Mouse (Mus musculus): ENCODE results near the gene Ppp6r3. TPM values are rescaled to one million over a fixed set of nuclear protein-coding genes. Genes with fewer than 3 reads are reported as not detected.
A peak's percentile ranks its signal among the peaks of the same experiment; 100 is the strongest.

The Ppp6r3 gene
- total and polyA plus RNA-seq, 2 experiments from 2014 or later, result 31.0 to 97.8 TPM

DNA sequence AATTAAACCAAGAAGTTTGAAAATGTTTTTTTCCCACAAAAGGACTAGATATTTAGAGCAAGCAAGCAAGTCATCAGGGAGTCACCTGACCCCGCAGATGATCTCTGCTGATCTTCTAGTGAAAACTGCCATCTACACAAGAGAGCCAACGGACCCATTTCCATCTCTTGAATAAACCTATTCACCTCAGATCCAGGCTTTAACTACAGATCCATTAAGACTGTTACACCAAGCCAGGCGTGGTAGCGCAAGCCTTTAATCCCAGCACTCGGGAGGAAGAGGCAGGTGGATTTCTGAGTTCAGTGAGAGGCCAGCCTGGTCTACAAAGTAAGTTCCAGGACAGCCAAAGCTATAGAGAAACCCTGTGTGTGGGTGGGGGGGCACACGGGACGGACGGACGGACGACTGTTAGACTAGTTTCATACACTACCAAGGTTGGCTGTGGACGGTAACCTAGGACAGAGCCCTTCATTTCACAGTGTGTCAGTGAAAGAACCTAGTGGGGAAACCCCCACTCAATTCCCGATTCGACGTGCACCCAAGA is 42.8 kb downstream of the Ppp6r3 start:
- Histone ChIP-seq H3K4me3 (ENCODE audit: low read length) (no peak overlapping the region), H3K9me3 (ENCODE audit: low read length) (no peaks in the 10 kb centered on the region), H3K36me3 (ENCODE audit: insufficient read depth, low read length) (no peaks in the 10 kb centered on the region), H3K9ac (replicated peaks; ENCODE audit: low read length) (no peak overlapping the region), H3K27ac (no peak overlapping the region), H3K27me3 (ENCODE audit: insufficient read depth, low read length) (no peaks in the 10 kb centered on the region), H3K4me2 (ENCODE audit: low read depth, low read length) (no peak overlapping the region), H3K4me1 (ENCODE audit: insufficient read depth, low read length) (no peaks in the 10 kb centered on the region)
- TF ChIP-seq CTCF (IDR thresholded peaks at IDR 0.05; ENCODE audit: low read depth), result no peak
- ATAC-seq, result no peak
- DNase-seq (ENCODE audit: low spot score), result no peak
- 96% methylated on average over 14 of the region's 14 CpGs for WGBS

DNA sequence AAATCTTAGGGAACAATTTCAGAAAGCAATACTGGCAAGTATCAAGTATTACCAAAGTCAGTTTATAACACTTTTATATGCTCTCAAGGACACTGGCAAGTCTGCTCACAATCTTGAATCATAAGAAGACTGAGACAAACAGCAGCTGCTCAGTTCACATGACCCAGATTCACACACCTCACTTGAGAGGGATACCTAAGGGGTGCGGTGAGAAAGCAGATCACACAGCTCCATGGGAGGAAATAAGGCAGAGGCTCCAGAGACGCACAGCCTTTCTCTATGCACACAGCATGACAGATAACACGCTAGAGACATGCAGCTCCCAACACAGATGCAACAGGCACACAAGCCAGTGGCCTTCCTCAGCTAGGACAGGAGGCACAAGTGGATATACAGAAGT is 45.8 kb downstream of the Ppp6r3 start:
- Histone ChIP-seq H3K9ac (replicated peaks; ENCODE audit: low read length) (no peak overlapping the region), H3K27ac (no peak overlapping the region), H3K9me3 (ENCODE audit: low read length) (no peaks in the 10 kb centered on the region), H3K4me1 (ENCODE audit: insufficient read depth, low read length) (no peaks in the 10 kb centered on the region), H3K36me3 (ENCODE audit: insufficient read depth, low read length) (peaks cover 9% of the 10 kb centered on the region; the same call in 1 of the 2 replicates), H3K27me3 (ENCODE audit: insufficient read depth, low read length) (no peaks in the 10 kb centered on the region), H3K4me2 (ENCODE audit: low read depth, low read length) (no peak overlapping the region), H3K4me3 (ENCODE audit: low read length) (no peak overlapping the region)
- 80% methylated on average over 3 of the region's 3 CpGs for WGBS
- no peak for ATAC-seq
- no peak for DNase-seq (ENCODE audit: low spot score)
- no peak for TF ChIP-seq CTCF (IDR thresholded peaks at IDR 0.05; ENCODE audit: low read depth)

DNA sequence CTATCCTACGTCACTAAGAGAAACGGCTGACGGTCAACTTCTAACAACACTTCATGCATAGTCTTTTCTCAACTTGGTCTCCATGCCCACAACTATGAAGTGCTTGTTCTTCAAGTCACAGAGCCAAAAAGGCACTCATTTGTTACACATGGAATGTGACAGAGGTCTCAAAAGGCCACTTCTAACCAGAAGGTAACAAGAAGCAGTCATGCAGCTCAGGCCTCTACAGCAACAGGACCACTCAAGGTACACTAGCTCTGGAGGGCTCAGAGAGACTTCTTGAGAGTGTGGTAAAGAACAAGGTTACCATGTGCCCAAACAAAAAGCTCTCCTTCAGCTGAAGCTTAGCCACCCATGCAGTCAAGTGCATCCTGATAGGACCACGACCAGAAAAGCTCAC is 46.9 kb downstream of the Ppp6r3 start:
- no peak overlapping the region for H3K27ac ChIP-seq
- H3K27me3 ChIP-seq (ENCODE audit: insufficient read depth, low read length), result no peaks in the 10 kb centered on the region
- ATAC-seq (no peak), DNase-seq (ENCODE audit: low spot score) (no peak)
- TF ChIP-seq CTCF (IDR thresholded peaks at IDR 0.05; ENCODE audit: low read depth), result no peak
- WGBS, result 80% methylated on average over 4 of the region's 4 CpGs
- H3K4me1 ChIP-seq (ENCODE audit: insufficient read depth, low read length), result no peaks in the 10 kb centered on the region
- H3K9me3 ChIP-seq (ENCODE audit: low read length), result no peaks in the 10 kb centered on the region
- no peak overlapping the region for H3K9ac ChIP-seq (replicated peaks; ENCODE audit: low read length)
- peaks cover 14% of the 10 kb centered on the region; the same call in 1 of the 2 replicates for H3K36me3 ChIP-seq (ENCODE audit: insufficient read depth, low read length)
- H3K4me2 ChIP-seq (ENCODE audit: low read depth, low read length), result no peak overlapping the region
- no peak overlapping the region for H3K4me3 ChIP-seq (ENCODE audit: low read length)

DNA sequence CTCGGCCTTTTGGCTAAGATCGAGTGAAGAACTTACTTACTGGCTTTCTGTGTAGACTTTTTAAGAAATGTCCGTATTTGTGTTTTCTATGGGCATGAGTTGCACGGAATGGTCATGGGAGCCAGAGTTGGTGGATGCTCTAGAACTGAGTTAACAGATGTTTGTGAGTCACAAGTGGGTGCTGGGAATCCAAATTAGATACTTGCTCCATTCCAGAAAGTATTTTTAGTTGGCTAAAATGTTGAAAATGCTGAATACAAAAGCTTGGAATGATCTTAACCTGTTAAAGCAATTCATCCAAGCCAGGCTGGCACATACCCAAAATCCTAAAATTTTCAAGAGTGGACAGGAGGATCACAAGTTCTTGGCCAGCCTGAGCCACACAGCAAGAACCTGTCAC is 48.0 kb downstream of the Ppp6r3 start:
- Histone ChIP-seq H3K36me3 (ENCODE audit: insufficient read depth, low read length) (peaks cover 14% of the 10 kb centered on the region; the same call in 1 of the 2 replicates), H3K4me1 (ENCODE audit: insufficient read depth, low read length) (no peaks in the 10 kb centered on the region), H3K4me3 (ENCODE audit: low read length) (no peak overlapping the region), H3K27ac (no peak overlapping the region), H3K4me2 (ENCODE audit: low read depth, low read length) (no peak overlapping the region), H3K27me3 (ENCODE audit: insufficient read depth, low read length) (no peaks in the 10 kb centered on the region), H3K9ac (replicated peaks; ENCODE audit: low read length) (no peak overlapping the region), H3K9me3 (ENCODE audit: low read length) (no peaks in the 10 kb centered on the region)
- no peak for TF ChIP-seq CTCF (IDR thresholded peaks at IDR 0.05; ENCODE audit: low read depth)
- DNase-seq (ENCODE audit: low spot score) (no peak), ATAC-seq (no peak)
- 97% methylated on average over 4 of the region's 4 CpGs for WGBS

DNA sequence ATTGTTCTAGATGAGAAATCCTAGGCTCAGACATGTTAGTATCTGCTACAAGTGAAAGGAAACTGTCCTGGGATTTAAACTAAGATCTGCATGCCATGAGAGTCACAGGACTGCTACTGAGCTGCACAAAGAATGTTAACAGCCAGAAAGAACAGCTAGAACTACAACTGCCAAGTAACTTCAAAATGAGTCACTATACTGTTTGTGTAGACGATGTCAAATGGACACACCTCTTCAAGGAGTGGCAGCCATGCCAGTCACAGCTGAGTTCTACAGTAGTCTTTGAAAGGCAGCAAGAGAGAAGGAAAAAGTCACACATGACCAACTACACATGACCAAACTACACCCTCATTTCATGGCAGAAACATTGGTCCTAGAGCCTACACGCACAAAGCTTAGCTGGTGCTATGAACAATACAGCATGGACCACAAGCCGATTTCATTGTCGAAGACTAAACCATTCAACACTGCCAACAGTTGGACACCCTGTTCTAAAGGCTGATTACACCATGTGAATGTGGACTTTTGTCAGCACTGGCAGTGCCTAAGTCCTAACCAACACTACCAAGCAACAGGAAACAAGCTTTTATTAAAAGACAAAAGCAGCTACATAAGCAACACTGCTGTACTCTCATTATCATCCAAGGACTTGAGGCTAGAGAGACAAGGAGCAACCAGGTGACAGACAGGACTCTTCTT is 55.9 kb downstream of the Ppp6r3 start:
- no peak overlapping the region for H3K4me2 ChIP-seq (ENCODE audit: low read depth, low read length)
- no peak overlapping the region for H3K27ac ChIP-seq
- peaks cover 11% of the 10 kb centered on the region; the same call in 1 of the 2 replicates for H3K36me3 ChIP-seq (ENCODE audit: insufficient read depth, low read length)
- no peak overlapping the region for H3K9ac ChIP-seq (replicated peaks; ENCODE audit: low read length)
- WGBS, result 76% methylated on average over 4 of the region's 4 CpGs
- DNase-seq (ENCODE audit: low spot score) (no peak), ATAC-seq (0 out of 2 replicates have a peak, but pooled peaks have one; percentile 38)
- H3K4me1 ChIP-seq (ENCODE audit: insufficient read depth, low read length), result no peaks in the 10 kb centered on the region
- TF ChIP-seq CTCF (IDR thresholded peaks at IDR 0.05; ENCODE audit: low read depth), result no peak
- no peak overlapping the region for H3K4me3 ChIP-seq (ENCODE audit: low read length)
- H3K9me3 ChIP-seq (ENCODE audit: low read length), result no peaks in the 10 kb centered on the region
- no peaks in the 10 kb centered on the region for H3K27me3 ChIP-seq (ENCODE audit: insufficient read depth, low read length)

DNA sequence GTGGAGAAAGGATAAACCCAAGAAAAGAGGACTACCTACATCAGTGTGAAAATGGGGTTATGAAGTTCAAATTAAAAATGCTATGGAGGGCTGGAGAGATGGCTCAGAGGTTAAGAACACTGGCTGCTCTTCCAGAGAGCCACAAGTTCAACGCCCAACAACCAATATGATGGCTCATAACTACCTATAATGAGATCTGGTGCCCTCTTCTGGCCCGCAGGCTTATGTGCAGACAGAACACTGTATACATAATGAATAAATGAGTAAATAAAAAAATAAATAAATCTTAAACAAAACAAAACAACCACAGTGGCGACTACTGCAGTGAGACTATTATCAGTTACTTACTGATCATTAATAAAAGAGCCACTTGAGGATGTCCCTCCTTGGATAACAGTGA is 78.3 kb downstream of the Ppp6r3 start:
- H3K27me3 ChIP-seq (ENCODE audit: insufficient read depth, low read length), result no peaks in the 10 kb centered on the region
- 98% methylated on average over 3 of the region's 3 CpGs for WGBS
- peaks cover 36% of the 10 kb centered on the region for H3K36me3 ChIP-seq (ENCODE audit: insufficient read depth, low read length)

DNA sequence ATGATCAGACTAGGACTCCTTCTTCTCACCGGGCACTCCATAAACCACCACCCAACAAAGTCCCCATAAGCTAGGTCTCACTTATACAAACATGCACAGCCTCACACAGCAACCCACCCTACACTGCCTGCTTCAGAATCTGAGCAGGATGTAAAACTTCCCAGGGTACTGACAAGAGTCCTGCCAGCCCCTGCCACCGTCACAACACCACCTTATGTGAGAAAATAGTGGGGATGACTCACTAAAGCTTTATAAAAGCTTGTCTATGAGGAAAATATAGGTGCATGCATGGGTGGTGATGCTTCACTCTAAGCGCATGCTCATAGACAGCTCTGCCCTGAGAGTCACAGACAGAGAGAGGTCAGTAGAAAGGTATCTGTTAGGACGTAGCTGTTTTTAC is 85.7 kb downstream of the Ppp6r3 start:
- H3K4me2 ChIP-seq (ENCODE audit: low read depth, low read length), result no peak overlapping the region
- no peaks in the 10 kb centered on the region for H3K27me3 ChIP-seq (ENCODE audit: insufficient read depth, low read length)
- H3K4me3 ChIP-seq (ENCODE audit: low read length), result no peak overlapping the region
- H3K4me1 ChIP-seq (ENCODE audit: insufficient read depth, low read length), result no peaks in the 10 kb centered on the region
- ATAC-seq (no peak), DNase-seq (ENCODE audit: low spot score) (no peak)
- H3K9ac ChIP-seq (replicated peaks; ENCODE audit: low read length), result no peak overlapping the region
- H3K36me3 ChIP-seq (ENCODE audit: insufficient read depth, low read length), result peaks cover 54% of the 10 kb centered on the region
- no peak overlapping the region for H3K27ac ChIP-seq
- no peak for TF ChIP-seq CTCF (IDR thresholded peaks at IDR 0.05; ENCODE audit: low read depth)
- WGBS, result 97% methylated on average over 4 of the region's 4 CpGs
- no peaks in the 10 kb centered on the region for H3K9me3 ChIP-seq (ENCODE audit: low read length)

More for the DNA sequence above, 78.3 kb downstream of the Ppp6r3 start:
- peak; percentile 24; the same call in 1 of the 2 replicates for TF ChIP-seq CTCF (IDR thresholded peaks at IDR 0.05; ENCODE audit: low read depth)
- DNase-seq (ENCODE audit: low spot score) (no peak), ATAC-seq (no peak)
- H3K9me3 ChIP-seq (ENCODE audit: low read length), result no peaks in the 10 kb centered on the region
- H3K4me3 ChIP-seq (ENCODE audit: low read length), result no peak overlapping the region
- H3K9ac ChIP-seq (replicated peaks; ENCODE audit: low read length), result no peak overlapping the region
- H3K4me2 ChIP-seq (ENCODE audit: low read depth, low read length), result no peak overlapping the region
- H3K27ac ChIP-seq, result no peak overlapping the region
- no peaks in the 10 kb centered on the region for H3K4me1 ChIP-seq (ENCODE audit: insufficient read depth, low read length)

Measured in hindbrain, postnatal 0 days (tissue).